Mouse (Mus musculus) neutrophil, adult 5-6 weeks (primary cell): ENCODE measurements around the gene Apom. TPM values are rescaled to one million over a fixed set of nuclear protein-coding genes. Genes with fewer than 3 reads are reported as not detected.

Source experiments
- ATAC-seq: fragments of 151-379, 151-347 bp; 2 replicates; pipeline ENCODE4 v1.8.0; 2017; ENCODE audit warnings: mild to moderate bottlenecking, moderate TSS enrichment; ENCODE audit not compliant: insufficient number of reproducible peaks, poor library complexity, low FRiP score, severe bottlenecking; ENCODE audit errors: extremely low read depth
- total RNA-seq: library from RNA; stranded (forward); fragments of 200-1000 nt; gene quantifications from 2 replicates; pipeline ENCODE4 v1.2.3, GENCODE M21; 2017

The Apom gene
- total RNA-seq: 0.58 TPM in 1 of 2 replicates, not detected in the other

GRCm38 (mm10) chr17:35131500-35132173 is at the start of gene Apom:
Apom (minus strand) TSS chr17:35132050.
- ATAC-seq: no peak

GRCm38 (mm10) chr17:35180093-35180492 is 48.2 kb upstream of the Apom start:
- no peak for ATAC-seq

- peak; percentile 93 for ATAC-seq
These were observed 46.7 kb upstream of the Apom start for GRCm38 (mm10) chr17:35178528-35178927.

GRCm38 (mm10) chr17:35175968-35176367 is 44.1 kb upstream of the Apom start, which contains the start of gene Aif1:
Aif1 (minus strand) TSS chr17:35176068.
- no peak for ATAC-seq

- ATAC-seq: no peak
These were observed 43.5 kb upstream of the Apom start for GRCm38 (mm10) chr17:35175382-35175781.

- ATAC-seq: no peak
These were observed 42.5 kb upstream of the Apom start for GRCm38 (mm10) chr17:35174201-35174977.

- peak; percentile 36; the same call in 1 of the 2 replicates for ATAC-seq
These were observed 41.5 kb upstream of the Apom start for GRCm38 (mm10) chr17:35173329-35173728.

GRCm38 (mm10) chr17:35172445-35173234 is 40.8 kb upstream of the Apom start:
- 0 out of 2 replicates have a peak, but pooled peaks have one; percentile 23 for ATAC-seq

- ATAC-seq: no peak
These were observed 36.8 kb upstream of the Apom start for GRCm38 (mm10) chr17:35168541-35169207.

GRCm38 (mm10) chr17:35167794-35168193 is 35.9 kb upstream of the Apom start:
- ATAC-seq: no peak

- ATAC-seq: peak; percentile 32; the same call in 1 of the 2 replicates
These were observed 34.6 kb upstream of the Apom start for GRCm38 (mm10) chr17:35166352-35167035.

- no peak for ATAC-seq
These were observed 33.8 kb upstream of the Apom start for GRCm38 (mm10) chr17:35165451-35166155.

- peak; percentile 88 for ATAC-seq
These were observed 33.0 kb upstream of the Apom start, which contains the start of gene Prrc2a for GRCm38 (mm10) chr17:35164568-35165450. Prrc2a (minus strand) TSS chr17:35164897.

GRCm38 (mm10) chr17:35164218-35164567 is 32.3 kb upstream of the Apom start:
- no peak for ATAC-seq

GRCm38 (mm10) chr17:35163326-35164081 is 31.7 kb upstream of the Apom start:
- no peak for ATAC-seq

- no peak for ATAC-seq
These were observed 30.9 kb upstream of the Apom start for GRCm38 (mm10) chr17:35162730-35163129.
